Mouse (Mus musculus): ENCODE data around the gene Cnih1. TPM values are rescaled to one million over a fixed set of nuclear protein-coding genes. Genes with fewer than 3 reads are reported as not detected.

Cnih1 gene
- total RNA-seq, 2 experiments from 2014 or later: 73.6 to 78.1 TPM

DNA sequence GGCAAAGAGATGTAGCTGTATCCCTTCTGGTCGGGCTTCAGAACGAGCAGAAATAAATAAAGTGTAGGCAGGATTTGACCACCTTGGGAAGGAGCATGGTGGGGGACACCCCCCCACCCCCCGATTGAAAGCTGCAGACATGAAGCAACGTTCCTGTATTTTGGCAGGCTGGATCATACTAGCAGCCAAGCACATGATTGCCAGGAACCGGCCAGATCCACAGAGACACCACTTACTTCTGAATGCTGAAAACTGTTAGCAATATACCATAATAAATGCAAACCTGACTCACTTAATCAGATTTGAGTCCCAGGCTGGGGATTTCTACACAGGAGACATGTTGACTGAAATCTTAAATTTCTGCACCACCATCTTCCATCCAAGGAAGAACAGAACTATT lies 53.9 kb downstream of the Cnih1 start:
- DNase-seq (ENCODE audit: low spot score in 2 of 2): no peak

DNA sequence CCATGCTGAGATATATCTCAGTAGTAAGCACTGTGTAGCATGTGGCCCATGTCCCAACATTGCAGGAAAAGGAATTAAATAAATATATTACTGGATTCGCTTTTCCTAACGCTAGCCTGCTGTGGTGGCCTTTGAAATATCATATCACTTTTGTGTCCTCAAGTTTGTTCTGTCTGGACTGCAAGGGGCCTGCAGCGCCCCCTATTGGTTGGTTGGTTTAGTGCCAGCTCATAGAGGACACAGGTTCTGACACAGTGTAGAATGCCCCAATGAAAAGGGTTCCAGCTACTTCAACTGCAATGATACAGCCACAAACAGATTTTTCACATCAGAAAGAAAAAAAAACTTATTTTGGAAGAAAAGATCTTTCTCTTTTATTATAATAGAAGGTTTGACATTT lies 62.5 kb downstream of the Cnih1 start:
- no peak for DNase-seq (ENCODE audit: low spot score in 2 of 2)

Other genes starting within 250 kb of the Cnih1 start
- not detected for gene Cdkn3, start 27.9 kb downstream of the Cnih1 start, total RNA-seq (2021)
- gene Gmfb, start 33.8 kb upstream of the Cnih1 start, total RNA-seq (2021): 100 to 1,000 TPM; 149 to 160 TPM
- gene Cgrrf1, start 43.7 kb upstream of the Cnih1 start, total RNA-seq (2021): 10 to 100 TPM; 21.5 to 23.9 TPM
- 10 to 100 TPM; 12.5 to 13.8 TPM for gene Samd4, start 94.4 kb upstream of the Cnih1 start, total RNA-seq (2021)